Mouse (Mus musculus) heart, adult 2 months (tissue): ENCODE results near the gene Pdpr. TPM values are rescaled to one million over a fixed set of nuclear protein-coding genes. Genes with fewer than 3 reads are reported as not detected.

Source experiments
- DNase-seq, 2 experiments: peaks; one replicate each; pipeline ENCODE4 v3.0.0; 2021
- H3K27ac ChIP-seq: fragments of 200-600 bp; 2 replicates; pipeline ENCODE4 v1.8.1; 2022
- H3K27me3 ChIP-seq: fragments of 200-500 bp; 2 replicates; pipeline ENCODE4 v1.6.1; 2012; ENCODE audit warnings: mild to moderate bottlenecking, low read length, inconsistent platforms, mixed read lengths; ENCODE audit not compliant: control insufficient read depth, insufficient read depth
- H3K36me3 ChIP-seq: fragments of 200-500 bp; 2 replicates; pipeline ENCODE4 v1.6.1; 2012; ENCODE audit warnings: low read length, inconsistent platforms; ENCODE audit not compliant: control insufficient read depth, insufficient read depth
- H3K4me1 ChIP-seq: fragments of 200-500 bp; 2 replicates; pipeline ENCODE4 v1.6.1; 2011; ENCODE audit warnings: low read length; ENCODE audit not compliant: control insufficient read depth, insufficient read depth
- H3K4me3 ChIP-seq: fragments of 200-600 bp; 2 replicates; pipeline ENCODE4 v1.8.1; 2022
- H3K79me2 ChIP-seq: fragments of 200-500 bp; replicated peaks from 2 replicates; pipeline ENCODE4 v1.6.1; 2012; ENCODE audit warnings: mild to moderate bottlenecking, inconsistent platforms, low read length, moderate library complexity, mixed read lengths; ENCODE audit not compliant: control insufficient read depth, insufficient read depth
- H3K9ac ChIP-seq: fragments of 200-500 bp; 2 replicates; pipeline ENCODE4 v1.6.1; 2012; ENCODE audit warnings: low read depth, mild to moderate bottlenecking, control low read depth, inconsistent platforms, low read length, mixed read lengths
- CTCF ChIP-seq: fragments of 200-600 bp; IDR thresholded peaks from 2 replicates; pipeline ENCODE4 v1.8.1; 2022; ENCODE audit warnings: antibody characterized with exemption, mild to moderate bottlenecking, moderate library complexity
- EP300 ChIP-seq: fragments of 200-500 bp; IDR thresholded peaks from 2 replicates; pipeline ENCODE4 v1.6.1; 2011; ENCODE audit warnings: low read depth, low read length, control low read depth; ENCODE audit not compliant: insufficient read depth
- POLR2A ChIP-seq: fragments of 200-500 bp; IDR thresholded peaks from 2 replicates; pipeline ENCODE4 v1.6.1; 2011; ENCODE audit warnings: mild to moderate bottlenecking, low read depth, low read length, control low read depth; ENCODE audit not compliant: insufficient read depth
- WGBS: fragments of 180-500 bp; shearing (Covaris S2); methylation state at CpG from one replicate; pipeline ENCODE4 v1.1.7; 2018; 5-methylcytosine and 5-hydroxymethylcytosine counted together
- intact Hi-C: fragments of 180-260 bp; cut with DNase I; formaldehyde crosslinking; loops from one replicate; pipeline ENCODE4 v1.15.1; 2025
- polyA plus RNA-seq: library from polyadenylated mRNA; depleted of rRNA; stranded (reverse); fragments of >200 nt; gene quantifications from 2 replicates; pipeline ENCODE4 v1.2.3, GENCODE M21; 2012
- total RNA-seq, 2 experiments: library from RNA; stranded (reverse); gene quantifications; 2 replicates each; pipeline ENCODE4 v1.2.3; 2021

Gene Pdpr
- total and polyA plus RNA-seq, 3 experiments: 28.5 to 114 (median 88.3) TPM

- 64% methylated on average over 2 of the region's 2 CpGs for WGBS
- no peak for TF ChIP-seq POLR2A
- TF ChIP-seq EP300: no peak
- TF ChIP-seq CTCF: no peak
- H3K27ac ChIP-seq: no peak overlapping the region
- no peak for DNase-seq
- intact Hi-C loops: loop anchor here (1.0 to 2.0 kb wide), 3 partner anchors 21 to 209 kb away; partner anchors contain the start of genes Clec18a, Cog4 and Sf3b3
- H3K9ac ChIP-seq: no peak overlapping the region
- no peak overlapping the region for H3K4me3 ChIP-seq
- H3K4me1 ChIP-seq: no peaks in the 10 kb centered on the region
- no peaks in the 10 kb centered on the region for H3K36me3 ChIP-seq
- no peaks in the 10 kb centered on the region for H3K27me3 ChIP-seq
- H3K79me2 ChIP-seq: no peaks in the 10 kb centered on the region
Observed at GRCm38 (mm10) chr8:111055661-111056060, 38.8 kb upstream of the Pdpr start.

- peak; percentile 90 for TF ChIP-seq CTCF
- TF ChIP-seq EP300: peak; percentile 65; the same call in 1 of the 2 replicates
- 0 out of 2 replicates have a peak, but pooled peaks have one; percentile 32 for TF ChIP-seq POLR2A
- H3K79me2 ChIP-seq: no peaks in the 10 kb centered on the region
Observed at GRCm38 (mm10) chr8:111056158-111056663, 38.2 kb upstream of the Pdpr start, which contains the start of gene Exosc6. TSS of gene Exosc6 (plus strand) at chr8:111056339.

GRCm38 (mm10) chr8:111056691-111057293 is 37.6 kb upstream of the Pdpr start:
- peak overlapping the region; percentile 90 for H3K9ac ChIP-seq
- WGBS: under 1% methylated on average over 60 of the region's 63 CpGs
- TF ChIP-seq POLR2A (no peak), CTCF (no peak), EP300 (no peak)
- H3K36me3 ChIP-seq: no peaks in the 10 kb centered on the region
- H3K4me3 ChIP-seq: peak overlapping the region; percentile 96
- DNase-seq: peak; percentile 31 to 49
- intact Hi-C loops: loop anchor here (1.0 to 2.0 kb wide), 3 partner anchors 22 to 210 kb away; partner anchors contain the start of genes Clec18a, Cog4 and Sf3b3
- H3K27me3 ChIP-seq: no peaks in the 10 kb centered on the region
- peak overlapping the region; percentile 84 for H3K27ac ChIP-seq
- no peaks in the 10 kb centered on the region for H3K4me1 ChIP-seq
- H3K79me2 ChIP-seq: no peaks in the 10 kb centered on the region

More at GRCm38 (mm10) chr8:111056158-111056663, 38.2 kb upstream of the Pdpr start, which contains the start of gene Exosc6:
- H3K36me3 ChIP-seq: no peaks in the 10 kb centered on the region
- intact Hi-C loops: loop anchor here (1.0 to 2.0 kb wide), 3 partner anchors 21 to 210 kb away; partner anchors contain the start of genes Clec18a, Cog4 and Sf3b3
- peak within 1 kb of the TSS; percentile 96 for H3K4me3 ChIP-seq
- H3K9ac ChIP-seq: peak within 1 kb of the TSS; percentile 90
- DNase-seq: peak; percentile 92 to 94
- under 1% methylated on average over 68 of the region's 68 CpGs for WGBS
- H3K27me3 ChIP-seq: no peaks in the 10 kb centered on the region
- no peaks in the 10 kb centered on the region for H3K4me1 ChIP-seq
- H3K27ac ChIP-seq: peak within 1 kb of the TSS; percentile 84

GRCm38 (mm10) chr8:111058946-111059572 is 35.4 kb upstream of the Pdpr start:
- TF ChIP-seq CTCF (no peak), POLR2A (no peak), EP300 (no peak)
- Histone ChIP-seq H3K4me3 (no peak overlapping the region), H3K4me1 (no peaks in the 10 kb centered on the region), H3K36me3 (no peaks in the 10 kb centered on the region), H3K79me2 (no peaks in the 10 kb centered on the region), H3K27me3 (no peaks in the 10 kb centered on the region), H3K27ac (no peak overlapping the region), H3K9ac (no peak overlapping the region)
- DNase-seq: no peak
- intact Hi-C loops: no loop called here
- 75% methylated on average over 2 of the region's 2 CpGs for WGBS

- intact Hi-C loops: no loop called here
- Histone ChIP-seq H3K4me3 (peak overlapping the region; percentile 43), H3K79me2 (no peaks in the 10 kb centered on the region), H3K27ac (no peak overlapping the region), H3K9ac (peak overlapping the region; percentile 40), H3K4me1 (no peaks in the 10 kb centered on the region), H3K27me3 (no peaks in the 10 kb centered on the region), H3K36me3 (no peaks in the 10 kb centered on the region)
- WGBS: 3% methylated on average over 14 of the region's 14 CpGs
- TF ChIP-seq POLR2A (no peak), CTCF (no peak), EP300 (no peak)
- peak in 1 of 2 experiments; percentile 31 for DNase-seq
Observed at GRCm38 (mm10) chr8:111061688-111062071, 32.8 kb upstream of the Pdpr start.
